Mouse (Mus musculus) bone marrow macrophage, adult 2 months (primary cell): Measurements from ENCODE around the gene Gimap4.

ENCODE experiments used
- CTCF ChIP-seq: IDR thresholded peaks from 2 replicates; pipeline ENCODE4 v1.5.1; 2012; ENCODE audit warnings: low read depth, mild to moderate bottlenecking, low read length, moderate library complexity
- POLR2A ChIP-seq: IDR thresholded peaks from 2 replicates; pipeline ENCODE4 v1.6.1; 2012; ENCODE audit warnings: mild to moderate bottlenecking, low read depth, low read length, borderline replicate concordance

GRCm38 (mm10) chr6:48684319-48684718 is at the start of gene Gimap4:
- TF ChIP-seq CTCF (no peak), POLR2A (no peak)
